Mouse (Mus musculus): Measurements from ENCODE around the gene Plxnc1.

Plxnc1 gene

GRCm38 (mm10) chr10:94780618-94781262 is 163.9 kb downstream of the Plxnc1 start:
- no peak for DNase-seq (ENCODE audit: extremely low read depth, insufficient read length, low spot score)

- DNase-seq (ENCODE audit: extremely low read depth, insufficient read length, low spot score) = no peak
Measured at GRCm38 (mm10) chr10:94779319-94779718, 165.3 kb downstream of the Plxnc1 start.

- no peak for DNase-seq (ENCODE audit: extremely low read depth, insufficient read length, low spot score)
Measured at GRCm38 (mm10) chr10:94777576-94777975, 167.1 kb downstream of the Plxnc1 start.

- peak; percentile 41 for DNase-seq (ENCODE audit: extremely low read depth, insufficient read length, low spot score)
Measured at GRCm38 (mm10) chr10:94771496-94771895, 173.1 kb downstream of the Plxnc1 start.

GRCm38 (mm10) chr10:94747011-94747410 is 197.6 kb downstream of the Plxnc1 start:
- DNase-seq (ENCODE audit: extremely low read depth, insufficient read length, low spot score) = no peak

- DNase-seq (ENCODE audit: extremely low read depth, insufficient read length, low spot score) = no peak
Measured at GRCm38 (mm10) chr10:94741459-94741858, 203.2 kb downstream of the Plxnc1 start.

Data from 3134 (cell line).